Mouse (Mus musculus): ENCODE measurements at regions not wholly inside any gene's neighbourhood (a gene's known extent, or its start where the extent isn't known, plus 50 kb on each side); places are given as distances from the start of the nearest gene placed in this dataset.
"Not testable (repeated sequence)": the region's sequence is repeated elsewhere in the genome, so short reads cannot be mapped to it uniquely, and the experiment has no call there.

DNA sequence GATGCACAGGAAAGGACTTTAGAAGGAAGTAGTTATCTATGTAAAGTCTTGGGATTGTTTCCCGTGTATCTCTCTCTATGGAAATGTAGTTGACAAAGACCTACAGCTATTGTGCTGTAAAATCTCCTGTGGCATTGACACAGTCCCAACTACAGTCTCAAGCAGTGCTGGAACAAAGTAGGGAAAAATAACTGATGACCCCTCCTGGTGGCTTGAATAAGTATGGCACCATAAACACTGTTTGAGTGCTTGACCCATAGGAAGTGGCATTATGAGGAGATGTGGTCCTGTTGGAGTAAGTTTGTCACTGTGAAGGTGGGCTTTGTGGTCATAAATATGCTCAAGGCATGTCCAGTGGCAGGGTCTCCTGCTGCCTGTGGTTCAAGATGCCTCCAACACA lies 928.4 kb upstream of the Mms22l start:
- DNase-seq = no peak

DNA sequence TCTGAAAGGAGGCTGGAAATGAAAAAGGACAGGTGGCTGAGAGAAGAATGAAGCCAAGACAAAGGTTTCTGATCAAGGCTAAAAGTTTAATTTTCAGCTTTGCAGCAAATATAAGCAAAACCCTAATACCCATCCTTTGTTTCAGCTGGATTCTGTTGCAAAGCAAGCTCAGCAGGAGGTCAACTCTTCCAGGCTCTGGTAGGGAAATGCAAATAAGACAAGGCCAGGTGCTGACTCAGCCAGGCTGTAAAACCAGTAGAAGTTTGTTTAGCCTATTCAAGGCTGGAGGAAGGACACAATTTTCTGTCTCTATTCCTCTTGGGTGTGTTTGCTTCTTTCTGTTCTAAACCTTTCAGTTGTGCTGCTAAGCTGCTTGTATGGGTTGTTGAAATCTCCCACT lies 923.2 kb upstream of the Mms22l start:
- DNase-seq = no peak

DNA sequence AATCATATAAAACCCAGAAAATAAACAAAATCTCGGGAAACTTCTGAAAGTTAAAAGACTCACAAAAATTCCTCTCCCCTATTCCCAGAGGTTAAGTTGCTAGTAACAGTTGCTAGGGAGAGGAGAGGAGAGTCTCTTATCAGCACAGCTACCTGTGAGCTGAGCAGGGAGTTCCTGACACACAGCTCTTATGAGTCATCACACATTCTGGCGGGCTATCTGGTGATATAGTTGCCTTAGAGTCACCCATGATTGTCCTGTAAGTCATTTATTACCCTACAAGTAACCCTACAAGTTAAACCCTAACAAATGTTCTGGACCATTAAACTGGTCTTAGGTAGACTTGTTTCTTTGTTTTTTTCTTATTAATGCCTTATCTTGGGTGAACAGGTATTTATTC lies 908.8 kb upstream of the Mms22l start:
- DNase-seq = no peak

DNA sequence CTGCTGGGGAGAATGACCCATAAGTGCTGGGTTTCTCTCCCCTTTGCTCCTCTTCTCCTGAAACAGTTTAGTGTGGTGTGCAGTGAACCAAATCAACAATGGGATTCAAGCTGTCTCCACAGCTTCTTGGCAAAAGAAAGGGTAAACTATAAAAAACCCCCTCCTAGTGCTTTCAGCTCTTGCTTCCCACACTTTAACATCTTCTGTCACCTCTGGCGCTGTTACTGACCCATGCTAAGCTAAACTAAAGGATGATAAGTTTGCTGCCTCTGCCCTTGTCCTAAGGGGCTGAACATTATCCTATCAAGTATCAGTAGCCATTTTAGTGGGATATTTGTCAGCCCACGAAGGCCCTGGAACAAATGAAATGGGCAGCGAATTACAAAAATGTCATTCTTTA lies 905.4 kb upstream of the Mms22l start:
- no peak for DNase-seq

DNA sequence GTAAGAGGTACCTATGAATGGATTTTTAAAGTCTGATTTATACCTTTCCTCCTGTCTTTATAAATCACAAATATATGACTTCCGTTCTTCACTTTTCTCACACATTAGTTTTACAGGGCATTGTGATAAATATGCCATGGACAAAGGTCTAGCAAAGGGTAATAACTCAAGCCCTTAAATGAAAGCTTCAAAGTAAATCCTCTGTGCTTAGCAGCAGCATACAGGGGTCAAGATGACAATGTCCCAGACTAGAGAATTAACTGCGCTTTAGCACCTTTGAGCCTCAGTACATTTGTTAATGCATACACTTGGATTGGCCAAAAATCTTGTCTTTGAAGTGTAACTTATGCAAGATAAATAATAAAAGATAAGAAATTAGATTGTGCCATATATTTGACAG lies 904.7 kb upstream of the Mms22l start:
- no peak for DNase-seq

DNA sequence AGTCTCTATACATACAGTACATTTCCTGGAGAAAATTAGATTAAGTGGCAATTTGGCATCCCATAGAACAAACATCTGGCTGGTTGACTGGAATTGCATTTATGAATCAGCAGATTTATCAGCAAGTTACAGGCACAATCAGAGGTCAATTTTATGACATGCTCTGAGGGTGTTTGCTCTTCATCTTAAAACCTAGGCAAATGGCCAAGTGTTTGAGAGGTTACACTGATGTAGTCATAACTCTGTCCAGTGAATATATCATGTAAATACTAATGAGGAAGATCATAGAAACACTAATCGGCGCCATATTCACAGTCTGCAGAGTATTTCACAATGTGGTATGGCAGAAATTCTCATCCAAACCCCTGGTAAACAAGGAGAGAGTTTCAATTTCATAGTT lies 896.2 kb upstream of the Mms22l start:
- DNase-seq = no peak

DNA sequence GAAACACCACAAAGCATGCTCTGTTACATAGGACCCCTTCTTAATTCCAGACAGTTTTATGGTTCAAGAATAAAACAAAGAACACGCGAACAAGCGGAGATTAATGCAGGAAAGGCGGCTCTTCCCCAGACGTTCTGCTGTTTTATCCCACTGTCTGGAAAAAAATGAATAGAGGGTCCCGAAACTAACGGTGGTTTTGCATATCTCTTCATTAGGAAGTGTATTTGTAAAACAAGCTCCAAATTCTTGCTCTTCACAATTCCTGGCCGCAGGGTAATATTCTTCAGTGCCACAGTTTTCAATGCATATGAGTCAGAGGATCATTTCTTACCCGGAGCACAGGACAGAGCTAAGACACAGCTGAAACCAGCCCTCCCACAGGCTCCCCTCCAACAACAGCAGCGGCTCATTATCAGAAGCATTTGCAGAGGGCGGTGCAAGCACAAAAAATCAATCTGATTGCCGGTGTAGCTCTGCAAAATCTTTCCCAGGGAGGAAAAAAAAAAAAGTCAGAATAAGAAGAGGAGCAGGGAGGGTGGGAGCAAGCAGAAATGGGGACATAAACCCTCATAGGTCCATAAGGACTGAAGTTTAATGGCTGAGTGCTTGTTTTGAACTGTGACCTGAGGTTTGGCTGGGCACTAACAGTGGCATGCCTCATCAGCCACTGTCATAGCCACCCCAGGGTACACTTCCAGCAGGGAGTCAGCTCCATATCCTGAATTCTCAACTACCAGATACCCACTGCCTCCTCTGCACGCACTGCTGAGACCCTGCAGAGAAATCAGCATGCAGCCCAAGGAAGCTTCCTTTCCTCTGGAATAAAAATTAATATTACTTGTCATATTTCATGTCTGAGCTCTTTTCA lies 894.6 kb upstream of the Mms22l start:
- DNase-seq = no peak

DNA sequence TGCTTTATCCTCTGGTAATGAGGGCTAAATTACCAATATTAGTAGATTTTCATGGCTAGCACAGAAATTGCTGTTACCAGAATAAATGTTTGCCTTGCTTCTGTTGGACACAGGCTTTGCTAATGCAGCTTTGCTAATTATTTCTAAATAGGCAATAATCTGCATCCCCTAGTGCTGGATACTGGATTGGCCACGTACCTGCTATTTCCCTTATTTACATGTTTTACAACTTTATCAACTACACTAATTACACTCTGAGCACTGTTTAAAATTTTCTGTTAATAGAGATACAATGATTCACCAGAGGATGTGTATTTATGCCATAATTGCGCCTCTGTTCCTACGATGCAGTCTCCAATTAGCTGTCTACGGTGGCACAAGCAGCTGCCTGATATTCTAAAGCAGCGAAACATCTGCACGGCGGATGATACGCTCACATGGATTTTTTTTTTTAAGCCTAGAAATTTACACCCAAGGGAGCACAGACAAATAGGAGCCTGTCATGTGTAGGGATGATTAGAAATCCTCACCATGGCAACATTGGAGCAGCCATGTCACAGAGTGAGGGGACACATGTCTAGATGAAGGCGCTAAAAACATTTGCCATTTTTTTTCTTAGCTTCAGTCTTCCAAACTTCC lies 893.8 kb upstream of the Mms22l start:
- DNase-seq = no peak

DNA sequence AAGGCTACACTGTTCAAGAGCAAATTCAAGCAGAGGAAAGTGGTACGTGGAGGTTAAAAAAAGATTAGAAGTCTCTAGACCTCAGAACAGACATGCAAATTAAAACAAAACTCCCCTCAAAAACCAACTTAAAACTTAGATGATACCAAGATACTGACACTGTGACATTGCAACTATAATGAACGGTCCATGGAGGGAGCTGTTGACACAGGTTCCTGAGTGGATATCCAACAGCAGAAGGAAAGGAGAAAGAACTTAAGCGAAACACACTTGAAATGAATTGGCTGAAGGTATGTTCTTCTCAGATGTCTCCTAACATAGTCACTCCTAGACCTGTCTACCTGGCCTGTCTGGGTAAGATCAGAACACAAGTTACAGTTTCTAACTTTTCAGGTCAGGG lies 888.9 kb upstream of the Mms22l start:
- DNase-seq = no peak

DNA sequence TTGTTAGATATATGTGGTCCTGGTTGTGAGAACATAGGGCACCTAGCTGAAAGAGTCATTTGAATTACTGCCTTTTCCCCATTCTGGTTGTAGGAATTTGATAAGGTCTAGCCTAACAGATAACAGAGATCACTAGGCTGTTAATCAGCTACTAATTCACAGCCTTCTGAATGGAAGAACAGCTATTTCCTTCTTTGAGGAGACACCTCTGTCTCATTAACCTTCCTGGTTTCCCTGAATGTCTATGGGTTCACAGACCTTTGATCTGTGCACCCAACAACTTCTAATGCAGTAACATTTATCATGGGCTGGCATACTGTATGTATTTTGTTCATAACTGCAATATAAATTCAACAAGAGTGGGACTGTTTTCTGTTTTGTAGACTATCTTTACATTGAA lies 875.0 kb upstream of the Mms22l start:
- DNase-seq = no peak

DNA sequence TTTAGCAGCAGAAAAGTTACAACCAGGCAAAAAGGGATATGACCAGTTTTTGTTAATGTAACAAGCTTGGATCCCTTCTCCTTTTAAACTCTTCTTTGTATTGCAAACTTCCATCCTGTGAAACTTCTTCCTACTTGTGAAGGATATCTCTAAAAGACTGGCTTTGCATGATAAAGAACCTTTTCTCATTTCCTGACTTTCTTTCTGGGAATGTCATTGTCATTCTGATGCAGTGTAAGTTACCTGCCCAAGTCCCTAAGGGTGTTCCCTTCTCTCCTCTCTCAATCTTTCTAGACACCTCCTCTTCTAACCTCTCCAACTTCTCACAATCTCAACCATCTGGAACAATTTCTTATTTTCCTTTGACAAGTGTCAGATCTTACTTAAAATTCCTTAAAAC lies 874.0 kb upstream of the Mms22l start:
- DNase-seq = no peak

DNA sequence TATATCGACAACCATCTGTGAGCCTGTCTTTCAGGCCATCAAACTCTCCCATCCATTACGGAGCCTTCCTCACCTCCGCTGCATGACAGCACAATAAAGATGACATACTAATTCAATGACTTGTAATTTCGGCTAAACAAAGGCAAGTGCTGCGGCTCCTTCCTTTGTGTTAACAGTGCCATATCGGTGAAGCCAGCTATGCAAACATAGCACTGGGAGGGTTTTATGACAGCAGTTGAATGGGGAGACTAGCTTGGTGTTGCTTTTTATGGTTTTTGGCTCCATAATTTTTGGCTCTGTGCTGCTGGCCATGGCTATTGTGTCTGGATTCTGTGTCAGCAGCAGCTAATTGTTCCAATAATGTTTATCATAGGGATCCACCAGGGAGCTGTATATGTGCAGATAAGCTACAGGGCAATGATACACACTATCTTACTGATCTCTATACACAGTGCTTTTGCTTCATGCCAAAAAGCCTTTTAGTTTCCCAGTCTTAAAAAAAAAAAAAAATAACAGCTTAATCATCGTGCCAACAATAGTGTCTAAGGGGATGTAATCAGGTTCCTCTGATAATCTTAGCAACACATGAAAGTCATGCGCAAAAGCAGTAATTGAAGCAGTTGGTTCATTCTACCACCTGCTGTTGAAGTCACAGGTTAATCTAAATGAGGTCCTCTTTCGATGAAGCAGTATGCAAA lies 859.9 kb upstream of the Mms22l start:
- no peak for DNase-seq

DNA sequence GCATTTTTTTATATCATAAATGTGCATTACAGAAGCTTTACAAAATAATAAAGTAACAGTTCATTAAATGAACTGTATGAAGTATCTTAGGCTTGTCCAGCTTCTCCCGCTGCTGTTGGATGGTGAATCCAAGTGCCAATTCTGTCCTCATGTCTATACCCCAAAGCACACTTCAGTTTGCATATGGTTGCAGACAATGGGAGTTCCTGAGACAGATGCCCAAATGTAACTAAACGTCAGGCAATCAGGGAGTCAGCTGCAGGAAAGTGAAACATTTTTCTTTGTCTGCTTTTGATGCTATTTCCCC lies 859.4 kb upstream of the Mms22l start:
- no peak for DNase-seq

DNA sequence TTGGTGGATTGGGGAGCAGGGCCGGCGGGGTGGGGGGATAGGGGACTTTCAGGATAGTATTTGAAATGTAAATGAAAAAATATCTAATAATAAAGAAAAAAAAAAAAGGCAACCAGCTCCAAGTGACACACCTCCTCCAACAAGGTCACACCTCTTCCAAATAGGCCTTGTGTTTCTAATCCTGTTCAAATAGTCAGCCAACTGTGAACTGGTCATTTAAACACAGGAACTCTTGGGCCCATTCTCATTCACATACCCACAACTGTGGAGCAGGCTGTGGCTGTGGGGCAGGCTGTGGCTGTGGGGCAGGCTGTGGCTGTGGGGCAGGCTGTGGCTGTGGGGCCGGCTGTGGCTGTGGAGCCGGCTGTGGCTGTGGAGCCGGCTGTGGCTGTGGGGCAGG lies 839.6 kb upstream of the Mms22l start:
- not testable (repeated sequence) for DNase-seq

DNA sequence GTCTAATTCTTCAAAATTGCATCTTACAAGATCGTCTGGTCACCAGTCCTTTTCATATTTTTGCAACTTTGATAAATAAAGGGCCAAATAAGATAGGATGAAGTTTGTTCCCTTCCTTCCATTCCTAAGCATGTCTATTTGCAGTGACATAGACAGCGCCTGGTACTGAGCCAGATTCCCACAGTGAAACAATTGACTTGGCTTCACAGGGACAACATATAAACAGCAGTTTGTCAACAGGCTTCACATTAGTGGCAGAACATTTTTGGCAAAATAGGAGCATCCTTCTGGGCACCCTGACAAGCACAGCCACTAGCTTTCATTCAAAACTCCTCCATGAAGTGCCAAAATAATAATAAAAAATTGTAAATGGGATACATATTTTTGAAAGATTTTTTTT lies 827.4 kb upstream of the Mms22l start:
- DNase-seq = no peak

DNA sequence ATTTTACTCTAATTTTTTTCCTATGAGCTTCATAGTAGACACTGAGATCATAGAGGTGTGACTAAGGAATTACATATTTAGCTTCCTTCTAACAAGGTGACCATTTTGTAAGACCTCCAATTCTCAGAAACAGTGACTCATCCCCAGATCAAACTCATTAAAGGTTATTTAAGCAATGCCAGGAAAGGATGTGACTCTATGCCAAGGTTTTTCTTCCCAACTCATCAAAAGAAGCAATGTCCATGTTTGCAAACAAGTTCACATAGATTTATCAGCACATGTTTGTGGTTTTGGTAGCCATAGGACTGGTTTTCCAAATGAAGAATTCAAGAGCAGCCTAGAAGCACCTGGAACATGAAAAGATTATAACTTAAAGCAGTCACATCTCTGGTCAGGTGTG lies 792.6 kb upstream of the Mms22l start:
- no peak for DNase-seq

DNA sequence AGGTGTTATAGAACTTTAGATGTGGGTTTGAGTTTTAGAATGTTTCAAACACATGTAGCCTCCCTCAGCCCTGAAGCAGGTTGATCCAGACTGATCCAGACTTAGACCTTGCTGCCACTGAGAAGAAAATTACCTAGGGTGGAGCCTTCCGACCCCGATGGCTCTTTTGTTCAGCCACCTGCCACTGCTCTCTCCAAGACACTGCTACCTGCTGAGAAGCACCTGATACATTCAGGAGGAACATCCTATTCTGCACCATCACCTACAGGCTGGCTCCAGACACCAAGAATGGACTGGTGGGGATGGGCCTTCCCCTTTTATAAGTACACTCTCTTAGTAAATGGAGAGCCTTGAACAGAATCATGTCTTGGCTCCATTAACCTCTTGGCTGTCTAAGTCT lies 785.5 kb upstream of the Mms22l start:
- no peak for DNase-seq

DNA sequence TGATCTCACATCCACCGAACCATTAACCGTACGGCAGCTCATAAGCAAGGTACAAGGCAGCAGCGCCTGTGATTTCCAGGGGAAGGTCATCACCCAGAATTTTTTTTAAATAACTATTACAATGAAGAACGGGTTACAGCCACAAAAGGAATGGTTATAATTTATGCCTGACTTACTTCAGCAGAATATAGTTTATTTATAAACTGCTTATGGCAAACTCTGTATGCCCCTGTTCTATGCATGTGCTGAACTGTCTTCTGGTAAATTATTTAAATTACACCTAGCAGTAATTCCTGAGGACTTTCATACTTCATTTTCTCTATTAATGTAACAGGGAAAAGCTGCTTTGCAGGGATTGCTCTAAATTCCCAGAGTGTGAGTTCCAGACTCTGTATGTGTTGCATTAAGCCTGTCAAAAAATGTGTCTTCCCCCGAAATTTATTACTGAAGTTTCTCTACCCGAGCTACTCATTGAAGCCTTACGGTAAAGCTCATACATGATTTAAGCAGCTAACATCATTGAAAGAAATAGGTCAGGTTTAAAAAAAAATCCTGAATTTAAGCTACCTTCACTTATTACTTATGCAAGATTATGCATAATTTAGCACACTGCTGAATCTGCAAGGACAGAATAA lies 782.4 kb upstream of the Mms22l start:
- no peak for DNase-seq

DNA sequence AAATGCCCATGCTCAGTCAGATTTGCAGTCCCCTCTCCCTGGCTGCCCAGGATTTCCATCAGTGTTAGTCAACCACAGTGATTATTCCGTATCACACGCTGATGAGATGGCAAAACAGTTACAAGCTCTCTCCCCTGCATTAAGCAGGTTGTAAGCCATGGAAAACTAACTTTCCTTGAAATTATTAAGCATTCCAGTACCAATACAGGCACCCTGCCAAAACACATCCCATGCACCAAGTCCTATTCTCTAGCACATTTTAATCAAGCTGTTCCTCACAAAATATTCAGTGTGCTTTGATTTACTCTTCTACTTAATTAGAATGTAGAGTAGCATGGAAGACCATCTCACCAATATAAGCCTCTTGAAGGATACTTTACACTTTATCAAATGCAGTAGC lies 768.4 kb upstream of the Mms22l start:
- no peak for DNase-seq

DNA sequence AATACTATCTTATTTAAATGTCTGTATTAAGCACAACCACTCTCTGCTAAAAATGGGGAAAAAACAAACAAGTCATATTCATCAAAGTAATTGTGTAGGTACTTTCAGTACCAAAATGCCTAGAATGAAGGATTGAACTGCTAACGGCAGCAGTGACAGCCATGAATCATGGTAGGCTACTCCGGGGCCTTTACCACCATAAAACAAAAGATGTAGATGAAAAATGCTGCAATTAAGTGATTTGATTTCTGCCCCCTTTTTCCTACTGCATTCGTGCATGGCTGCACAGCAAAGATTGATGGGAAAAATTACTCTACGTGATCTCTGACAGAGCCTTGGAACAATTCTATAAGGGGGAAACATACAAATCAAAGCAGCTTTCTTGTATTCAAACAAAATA lies 763.8 kb upstream of the Mms22l start:
- no peak for DNase-seq

DNA sequence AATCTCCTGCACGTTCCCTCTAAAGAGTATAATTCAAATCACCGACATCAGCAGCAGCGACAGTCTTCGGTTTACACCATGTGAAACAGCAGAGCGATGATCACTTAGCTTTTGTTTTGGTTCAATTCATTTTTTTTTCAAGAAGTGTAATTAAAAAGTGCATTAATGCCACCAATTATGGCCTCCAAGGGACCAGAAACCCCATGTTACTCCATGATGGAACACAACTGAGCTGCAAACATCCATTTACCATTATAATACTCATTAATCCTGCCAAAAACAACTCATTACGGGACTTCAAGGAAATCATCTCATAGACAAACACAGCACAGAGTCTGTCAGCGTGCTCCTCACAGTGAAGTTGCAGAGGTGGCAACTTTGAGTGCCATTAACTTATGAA lies 752.2 kb upstream of the Mms22l start:
- no peak for DNase-seq

DNA sequence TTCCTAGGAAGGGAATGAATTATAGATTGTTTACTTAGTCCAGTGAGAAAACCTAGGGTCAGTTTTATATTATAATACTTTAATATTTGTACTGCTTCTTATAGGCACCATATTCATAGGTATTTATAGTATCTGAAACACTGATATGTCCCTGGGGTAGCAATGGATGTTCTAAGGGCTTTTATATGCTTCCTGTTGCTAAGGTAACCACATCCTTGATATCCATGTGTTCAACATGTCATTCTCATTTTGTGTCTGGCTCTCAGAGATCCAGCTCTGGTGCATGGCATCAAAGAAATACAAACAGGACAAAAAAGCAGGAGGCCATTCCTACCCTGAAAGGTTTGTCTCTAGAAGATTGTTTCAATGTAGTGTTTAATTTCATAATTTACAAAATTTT lies 738.2 kb upstream of the Mms22l start:
- no peak for DNase-seq

DNA sequence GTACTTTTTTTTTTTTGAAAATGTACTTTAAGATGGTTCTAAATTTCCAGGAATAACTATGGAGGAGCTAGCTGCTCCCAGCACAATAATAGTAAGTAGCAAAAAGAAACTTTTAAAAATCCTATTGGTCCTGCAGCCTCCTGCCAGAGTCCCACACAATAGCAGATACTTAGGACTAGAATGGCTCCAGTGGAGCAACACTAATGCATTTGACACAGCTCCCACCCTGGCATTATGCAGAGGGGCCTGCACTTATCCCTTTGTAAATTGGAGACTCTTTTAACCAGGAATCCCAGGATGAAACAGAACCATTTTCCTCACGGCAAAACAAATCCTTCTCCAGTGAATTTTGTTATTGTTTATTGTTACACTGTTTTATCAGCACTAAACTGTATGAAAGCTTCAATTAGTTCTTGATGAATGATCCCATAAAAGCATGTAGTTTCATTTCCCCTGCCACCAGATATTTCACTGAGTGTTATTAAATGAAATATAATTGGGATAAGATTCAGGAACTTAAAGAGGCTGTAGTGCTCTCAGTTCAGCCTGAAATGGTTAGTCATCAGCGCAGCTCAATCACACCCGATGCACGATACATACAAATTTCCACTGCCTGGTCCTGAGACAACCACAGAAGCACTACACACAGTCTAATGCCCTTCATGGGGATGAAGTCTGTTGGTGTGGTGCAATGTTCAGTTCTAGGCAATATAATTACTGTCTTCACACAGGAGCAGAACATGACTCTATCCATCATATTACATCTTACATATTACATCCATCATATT lies 708.6 kb upstream of the Mms22l start:
- DNase-seq = no peak

Measured in cerebellum, adult 9-10 months (tissue).